Mouse (Mus musculus): ENCODE measurements around the gene Larp4b. TPM values are rescaled to one million over a fixed set of nuclear protein-coding genes. Genes with fewer than 3 reads are reported as not detected.

Gene Larp4b
- total RNA-seq, 1 experiment from 2014 or later = 81.6 TPM

DNA sequence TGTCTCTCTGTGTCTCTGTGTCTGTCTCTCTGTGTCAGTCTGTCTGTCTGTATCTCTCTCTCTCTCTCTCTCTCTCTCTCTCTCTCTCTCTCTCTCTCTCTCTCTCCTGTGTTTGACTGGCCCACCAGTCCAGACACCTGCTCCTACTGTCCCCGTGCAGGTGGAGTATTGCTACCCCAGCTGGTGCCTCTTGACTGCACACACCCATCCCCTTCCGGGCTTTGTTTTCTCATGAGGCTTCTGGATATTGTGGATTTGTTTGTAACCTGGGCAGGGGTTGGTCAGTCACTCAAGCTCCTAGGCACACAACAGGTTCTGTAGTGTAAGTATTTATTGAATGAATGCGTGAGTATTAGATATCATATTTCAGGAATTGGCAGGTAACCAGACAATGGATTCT lies 104.4 kb downstream of the Larp4b start:
- ATAC-seq (ENCODE audit: extremely low read depth, insufficient number of reproducible peaks, low FRiP score, poor library complexity, severe bottlenecking) = no peak

GRCm38 (mm10) chr13:9198728-9199464 lies 105.2 kb downstream of the Larp4b start:
- ATAC-seq (ENCODE audit: extremely low read depth, insufficient number of reproducible peaks, low FRiP score, poor library complexity, severe bottlenecking) = no peak

DNA sequence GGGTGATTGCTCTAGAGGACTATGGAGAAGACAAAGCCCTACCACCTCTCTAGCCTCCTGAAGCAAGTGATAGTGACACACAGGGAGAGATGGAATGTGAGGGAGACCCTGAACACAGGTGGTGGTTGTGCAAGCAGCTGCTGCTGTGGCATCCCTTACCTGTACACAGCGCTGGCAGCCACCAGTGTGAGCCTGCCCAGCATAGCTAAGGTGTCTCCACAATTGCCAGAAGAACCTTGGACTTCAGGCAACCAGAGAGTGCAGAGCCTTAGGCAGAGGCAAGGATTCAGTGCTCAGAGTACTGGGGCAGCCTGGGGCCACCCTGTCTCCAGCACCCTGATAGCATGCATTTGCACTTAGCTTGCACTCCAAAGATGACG lies 105.8 kb downstream of the Larp4b start:
- no peak for ATAC-seq (ENCODE audit: extremely low read depth, insufficient number of reproducible peaks, low FRiP score, poor library complexity, severe bottlenecking)

DNA sequence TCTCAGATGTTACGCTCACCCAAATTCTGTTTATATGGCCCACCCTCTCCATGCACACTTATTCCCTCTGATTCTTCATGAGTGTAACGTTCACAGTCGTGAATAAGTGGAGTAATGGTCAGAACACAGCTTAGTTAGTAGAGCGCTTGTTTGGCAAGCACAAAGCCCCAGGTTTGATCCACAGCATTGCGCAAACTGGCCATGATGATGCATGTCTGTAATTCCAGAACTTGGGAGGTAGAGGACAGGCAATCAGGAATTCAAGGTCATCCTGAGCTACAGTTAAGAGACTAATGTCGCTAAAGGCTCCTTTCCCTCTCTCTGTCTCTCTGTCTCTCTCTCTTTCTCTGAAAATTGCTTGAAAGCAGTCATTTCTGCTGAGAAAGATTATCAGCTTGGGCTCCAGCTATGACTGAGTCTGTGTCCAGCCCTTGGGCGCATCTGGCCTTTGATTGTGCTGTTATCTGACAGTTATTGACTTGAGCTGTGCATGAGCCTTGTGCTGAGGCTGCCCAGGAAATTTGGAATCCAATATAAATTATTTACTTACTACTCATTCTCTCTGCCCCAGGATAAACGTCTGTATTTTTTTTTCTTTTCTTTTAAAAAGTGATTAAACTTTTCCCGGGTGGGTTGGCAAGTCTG lies 129.2 kb downstream of the Larp4b start:
- ATAC-seq (ENCODE audit: extremely low read depth, insufficient number of reproducible peaks, low FRiP score, poor library complexity, severe bottlenecking) = no peak

Other genes starting within 250 kb of the Larp4b start
- gene Wdr37, start 222.0 kb upstream of the Larp4b start, total RNA-seq (2017) = 46.6 and 48.3 TPM in 2 replicates
- gene Idi1, start 208.4 kb upstream of the Larp4b start, total RNA-seq (2017) = 9.9 and 11.3 TPM in 2 replicates
- gene Gm9745, start 145.7 kb upstream of the Larp4b start, total RNA-seq (2017) = not detected in 2 replicates
- gene Idi2, start 141.0 kb upstream of the Larp4b start, total RNA-seq (2017) = not detected in 2 replicates
- 54.8 and 57.2 TPM in 2 replicates for gene Gtpbp4, start 97.8 kb upstream of the Larp4b start, total RNA-seq (2017)
- 1.4 and 1.6 TPM in 2 replicates for gene Dip2c, start 182.6 kb downstream of the Larp4b start, total RNA-seq (2017)